Mouse (Mus musculus): ENCODE measurements at regions not wholly inside any gene's neighbourhood (a gene's known extent, or its start where the extent isn't known, plus 50 kb on each side); places are given as distances from the start of the nearest gene placed in this dataset.

- intact Hi-C loops (cut with DNase I) = no loop called here
- DNase-seq (ENCODE audit: extremely low spot score in 1 of 2, low spot score in 2 of 2) = no peak
Observed at GRCm38 (mm10) chr17:74920056-74920455, 85.3 kb upstream of the Ltbp1 start.

- intact Hi-C loops (cut with DNase I) = no loop called here
- no peak for DNase-seq (ENCODE audit: extremely low spot score in 1 of 2, low spot score in 2 of 2)
Observed at GRCm38 (mm10) chr17:74921413-74921812, 84.0 kb upstream of the Ltbp1 start.

GRCm38 (mm10) chr17:74922016-74922415, 83.4 kb upstream of the Ltbp1 start:
- DNase-seq (ENCODE audit: extremely low spot score in 1 of 2, low spot score in 2 of 2) = no peak
- intact Hi-C loops (cut with DNase I) = no loop called here

- intact Hi-C loops (cut with DNase I) = no loop called here
- peak in 1 of 2 experiments; percentile 32 for DNase-seq (ENCODE audit: extremely low spot score in 1 of 2, low spot score in 2 of 2)
Observed at GRCm38 (mm10) chr17:74922591-74922990, 82.8 kb upstream of the Ltbp1 start.

GRCm38 (mm10) chr17:74923101-74923500, 82.3 kb upstream of the Ltbp1 start:
- DNase-seq (ENCODE audit: extremely low spot score in 1 of 2, low spot score in 2 of 2) = no peak
- intact Hi-C loops (cut with DNase I) = no loop called here

GRCm38 (mm10) chr17:74925131-74925530, 80.2 kb upstream of the Ltbp1 start:
- DNase-seq (ENCODE audit: extremely low spot score in 1 of 2, low spot score in 2 of 2) = no peak
- intact Hi-C loops (cut with DNase I) = no loop called here

- intact Hi-C loops (cut with DNase I) = no loop called here
- no peak for DNase-seq (ENCODE audit: extremely low spot score in 1 of 2, low spot score in 2 of 2)
Observed at GRCm38 (mm10) chr17:74927981-74928380, 77.4 kb upstream of the Ltbp1 start.

GRCm38 (mm10) chr17:74931540-74931939, 73.8 kb upstream of the Ltbp1 start:
- DNase-seq (ENCODE audit: extremely low spot score in 1 of 2, low spot score in 2 of 2) = no peak
- intact Hi-C loops (cut with DNase I) = no loop called here

GRCm38 (mm10) chr17:74941393-74941792, 64.0 kb upstream of the Ltbp1 start:
- DNase-seq (ENCODE audit: extremely low spot score in 1 of 2, low spot score in 2 of 2) = no peak
- intact Hi-C loops (cut with DNase I) = no loop called here

- intact Hi-C loops (cut with DNase I) = no loop called here
- no peak for DNase-seq (ENCODE audit: extremely low spot score in 1 of 2, low spot score in 2 of 2)
Observed at GRCm38 (mm10) chr17:74942984-74943801, 62.2 kb upstream of the Ltbp1 start.

GRCm38 (mm10) chr17:74943802-74944193, 61.6 kb upstream of the Ltbp1 start:
- intact Hi-C loops (cut with DNase I) = no loop called here
- no peak for DNase-seq (ENCODE audit: extremely low spot score in 1 of 2, low spot score in 2 of 2)

GRCm38 (mm10) chr17:74945149-74945548, 60.2 kb upstream of the Ltbp1 start:
- intact Hi-C loops (cut with DNase I) = no loop called here
- no peak for DNase-seq (ENCODE audit: extremely low spot score in 1 of 2, low spot score in 2 of 2)

- intact Hi-C loops (cut with DNase I) = no loop called here
- DNase-seq (ENCODE audit: extremely low spot score in 1 of 2, low spot score in 2 of 2) = no peak
Observed at GRCm38 (mm10) chr17:74948476-74948875, 56.9 kb upstream of the Ltbp1 start.

- intact Hi-C loops (cut with DNase I) = no loop called here
- DNase-seq (ENCODE audit: extremely low spot score in 1 of 2, low spot score in 2 of 2) = no peak
Observed at GRCm38 (mm10) chr17:74950316-74950715, 55.1 kb upstream of the Ltbp1 start.

GRCm38 (mm10) chr17:74954988-74955387, 50.4 kb upstream of the Ltbp1 start:
- intact Hi-C loops (cut with DNase I) = no loop called here
- no peak for DNase-seq (ENCODE audit: extremely low spot score in 1 of 2, low spot score in 2 of 2)
